Mouse (Mus musculus) kidney, postnatal 25 days (tissue): ENCODE results near the gene Sprr2h.

Experiments used
- DNase-seq, 2 experiments: peaks; one replicate each; pipeline ENCODE4 v3.0.0; 2021; ENCODE audit warnings: mixed read lengths in 2 of 2

The Sprr2h gene

DNA sequence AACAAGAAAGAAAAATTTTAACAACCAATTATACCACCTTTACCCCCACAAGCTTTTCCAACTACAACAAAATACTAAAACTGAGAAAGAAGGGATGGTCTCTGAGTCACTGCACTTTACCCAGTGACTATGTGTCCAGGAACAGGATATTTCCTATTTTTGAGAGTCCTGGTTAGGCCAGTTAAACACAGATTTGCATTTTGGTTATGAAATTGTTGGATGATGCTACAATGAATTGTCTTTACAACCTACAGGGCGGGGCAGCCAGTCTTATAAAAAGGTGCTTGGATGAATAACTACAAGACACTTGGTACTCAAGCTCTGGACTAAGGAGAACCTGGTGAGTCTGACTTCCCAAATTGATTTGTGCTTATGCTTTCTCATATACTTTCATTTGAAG, at the start of gene Sprr2h:
Gene Sprr2h, plus strand, starts transcription at position 301 of the 400 bp plus-strand sequence.
- DNase-seq, result no peak

DNA sequence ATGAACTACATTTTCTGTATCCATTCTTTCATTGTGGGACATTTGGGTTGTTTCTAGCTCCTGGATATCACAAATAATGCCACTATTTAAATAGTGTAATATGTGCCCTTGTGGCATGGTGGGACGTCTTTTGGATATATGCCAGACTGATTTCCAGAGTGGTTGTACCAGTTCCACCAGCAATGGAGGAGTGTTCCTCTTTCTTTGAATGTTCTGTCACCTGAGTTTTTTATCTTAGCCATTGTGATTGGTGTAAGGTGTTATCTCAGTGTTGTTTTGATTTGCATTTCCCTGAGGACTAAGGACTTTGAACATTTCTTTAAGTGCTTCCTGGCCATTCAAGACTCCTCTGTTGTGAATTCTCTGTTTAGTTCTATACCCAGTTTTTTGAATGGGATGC, 49.2 kb upstream of the Sprr2h start:
- DNase-seq, result no peak

GRCm38 (mm10) chr3:92338840-92339239, 46.6 kb upstream of the Sprr2h start, which contains the start of gene Sprr2d:
TSS of gene Sprr2d (plus strand) at chr3:92339140.
- no peak for DNase-seq

DNA sequence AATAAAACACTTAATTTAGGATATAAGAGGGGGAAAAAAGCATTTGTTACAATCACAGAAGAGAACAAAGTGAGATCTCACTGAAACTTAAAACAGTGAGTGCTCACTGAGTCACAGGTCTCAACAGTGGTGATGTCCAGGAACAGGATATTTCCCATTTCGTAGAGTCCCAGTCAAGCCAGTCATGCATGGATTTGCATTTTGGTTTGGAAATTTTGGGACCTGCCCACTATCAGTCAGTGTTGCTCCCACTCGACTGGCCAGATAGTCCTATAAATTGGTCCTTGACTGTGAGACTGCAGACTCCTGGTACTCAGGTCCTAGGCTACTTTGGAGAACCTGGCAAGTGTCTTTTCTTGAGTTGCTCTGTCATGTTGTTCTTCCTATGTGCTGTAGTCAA, 33.6 kb upstream of the Sprr2h start, which contains the start of gene Sprr2e:
Gene Sprr2e, plus strand, starts transcription at position 301 of the 400 bp plus-strand sequence.
- no peak for DNase-seq

- no peak for DNase-seq
Measured at GRCm38 (mm10) chr3:92361619-92362018, 23.9 kb upstream of the Sprr2h start.

DNA sequence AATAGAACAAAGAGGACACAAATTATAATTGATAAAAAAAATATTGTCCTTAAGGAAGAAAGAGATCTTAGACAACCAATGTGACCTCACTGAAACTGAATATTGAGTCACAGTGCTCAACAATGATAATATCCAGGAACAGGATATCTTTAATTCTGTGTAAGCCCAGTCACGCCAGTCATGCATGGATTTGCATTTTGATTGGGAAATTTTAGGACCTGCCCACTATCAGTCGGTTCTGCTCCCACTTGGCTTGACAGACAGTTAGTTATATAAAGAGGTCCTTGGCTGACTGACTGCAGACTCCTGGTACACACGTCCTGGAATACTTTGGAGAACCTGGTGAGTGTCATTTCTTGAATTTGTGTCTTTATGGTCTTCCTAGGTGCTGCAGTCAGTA, 20.6 kb upstream of the Sprr2h start, which contains the start of gene Sprr2f:
Gene Sprr2f, plus strand, starts transcription at position 301 of the 400 bp plus-strand sequence.
- DNase-seq, result no peak

DNA sequence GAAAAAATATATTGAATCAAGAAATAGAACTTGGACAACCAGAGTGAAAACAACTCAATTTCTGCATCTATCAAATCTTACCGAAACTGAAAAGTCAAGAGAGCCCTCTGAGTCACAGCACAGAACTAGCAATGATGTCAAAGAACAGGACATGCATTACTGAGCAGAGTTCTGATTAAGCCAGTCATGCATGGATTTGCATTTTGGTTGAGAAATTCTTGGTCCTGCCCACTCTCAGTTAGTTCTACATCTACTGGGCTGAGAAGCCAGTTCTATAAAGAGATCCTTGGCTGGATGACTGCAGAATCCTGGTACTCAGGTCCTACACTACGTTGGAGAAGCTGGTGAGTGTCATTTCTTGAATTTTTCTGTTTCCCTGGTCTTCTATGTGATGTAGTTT, 11.9 kb upstream of the Sprr2h start:
- no peak for DNase-seq

GRCm38 (mm10) chr3:92394301-92394700, 8.8 kb downstream of the Sprr2h start:
- no peak for DNase-seq

GRCm38 (mm10) chr3:92407691-92408090, 22.2 kb downstream of the Sprr2h start, which contains the start of gene Sprr2i:
TSS of gene Sprr2i (plus strand) at chr3:92407991.
- no peak for DNase-seq

DNA sequence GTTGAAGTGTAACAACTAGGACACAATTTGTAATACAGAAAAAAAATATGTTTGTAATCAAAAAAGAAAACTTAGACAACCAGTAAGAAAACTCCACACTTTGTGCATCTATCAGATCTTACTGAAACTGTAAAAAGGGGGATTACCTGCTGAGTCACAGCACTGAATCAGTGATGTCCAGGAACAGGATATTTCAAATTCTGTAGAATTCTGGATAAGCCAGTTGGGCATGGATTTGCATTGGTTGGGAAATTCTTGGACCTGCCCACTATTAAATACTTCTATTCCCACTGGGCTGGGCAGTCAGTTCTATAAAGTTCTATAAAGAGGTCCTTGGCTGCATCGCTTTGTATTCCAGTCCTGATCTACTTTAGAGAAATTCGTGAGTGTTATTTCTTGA, 32.3 kb downstream of the Sprr2h start, which contains the start of gene Sprr2j-ps:
Gene Sprr2j-ps, plus strand, starts transcription at position 301 of the 400 bp plus-strand sequence.
- DNase-seq, result no peak

DNA sequence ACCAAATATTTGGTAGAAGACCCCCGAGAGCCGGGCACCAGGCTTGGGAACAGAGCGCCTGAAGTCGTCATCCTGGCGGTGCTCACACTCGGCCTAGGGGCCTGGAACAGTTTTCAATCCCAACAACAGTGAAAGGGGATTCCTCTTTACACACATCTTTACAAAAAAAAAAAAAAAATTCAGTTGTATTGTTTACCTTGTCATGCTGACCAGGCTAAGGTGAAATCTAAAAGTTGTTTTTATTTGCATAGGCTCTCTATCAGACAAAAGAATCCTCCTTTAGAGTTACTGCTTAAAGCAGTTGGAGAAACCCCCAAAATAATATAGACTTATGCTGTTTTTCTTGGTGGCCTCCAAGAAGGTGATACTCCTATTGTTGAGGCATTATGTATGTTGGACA, 43.8 kb downstream of the Sprr2h start, which contains the start of gene Gm9774:
Gene Gm9774, minus strand, starts transcription at position 101 of the 400 bp plus-strand sequence.
- DNase-seq, result no peak

GRCm38 (mm10) chr3:92432282-92432681, 46.8 kb downstream of the Sprr2h start, which contains the start of gene Sprr2k:
TSS of gene Sprr2k (plus strand) at chr3:92432582.
- DNase-seq, result no peak
